Mouse (Mus musculus): ENCODE results near the gene Scfd2. TPM values are rescaled to one million over a fixed set of nuclear protein-coding genes. Genes with fewer than 3 reads are reported as not detected.

The Scfd2 gene
- polyA plus RNA-seq, 1 experiment, result 22.7 TPM

DNA sequence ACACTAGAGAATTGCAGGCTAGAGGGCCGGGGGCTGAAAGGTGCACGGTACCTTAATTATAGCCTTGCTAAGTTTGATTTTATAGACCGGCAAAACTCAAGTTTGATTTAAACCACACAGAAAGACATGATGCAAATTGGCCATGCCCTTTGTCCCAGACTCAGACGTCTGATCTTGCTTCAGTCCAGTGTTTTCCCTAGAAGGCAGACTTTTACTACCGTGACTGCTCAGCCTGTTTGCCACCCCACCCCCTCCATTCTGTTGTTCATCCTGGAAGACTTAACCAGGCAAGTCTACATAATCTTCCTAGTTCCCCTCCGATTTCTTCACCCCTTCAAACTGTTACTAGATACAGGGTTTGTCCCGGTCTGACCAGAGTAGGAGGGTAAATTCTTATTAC is 337.9 kb downstream of the Scfd2 start:
- TF ChIP-seq POLR2A (IDR thresholded peaks at IDR 0.05; ENCODE audit: extremely low read depth, insufficient read depth, low read length), result no peak
- no peak for TF ChIP-seq CTCF (IDR thresholded peaks at IDR 0.05; ENCODE audit: extremely low read depth, insufficient read depth, low read length)
- Histone ChIP-seq H3K27ac (ENCODE audit: insufficient read depth, low read length) (no peak overlapping the region), H3K4me1 (ENCODE audit: control insufficient read depth, insufficient read depth, low read length) (peaks cover 8% of the 10 kb centered on the region; the same call in 1 of the 2 replicates), H3K4me3 (ENCODE audit: insufficient read depth, low read length) (no peak overlapping the region)

GRCm38 (mm10) chr5:74193008-74193407 is 338.6 kb downstream of the Scfd2 start:
- H3K4me1 ChIP-seq (ENCODE audit: control insufficient read depth, insufficient read depth, low read length), result peaks cover 9% of the 10 kb centered on the region; the same call in 1 of the 2 replicates
- no peak for TF ChIP-seq POLR2A (IDR thresholded peaks at IDR 0.05; ENCODE audit: extremely low read depth, insufficient read depth, low read length)
- TF ChIP-seq CTCF (IDR thresholded peaks at IDR 0.05; ENCODE audit: extremely low read depth, insufficient read depth, low read length), result no peak
- no peak overlapping the region for H3K27ac ChIP-seq (ENCODE audit: insufficient read depth, low read length)
- H3K4me3 ChIP-seq (ENCODE audit: insufficient read depth, low read length), result no peak overlapping the region

DNA sequence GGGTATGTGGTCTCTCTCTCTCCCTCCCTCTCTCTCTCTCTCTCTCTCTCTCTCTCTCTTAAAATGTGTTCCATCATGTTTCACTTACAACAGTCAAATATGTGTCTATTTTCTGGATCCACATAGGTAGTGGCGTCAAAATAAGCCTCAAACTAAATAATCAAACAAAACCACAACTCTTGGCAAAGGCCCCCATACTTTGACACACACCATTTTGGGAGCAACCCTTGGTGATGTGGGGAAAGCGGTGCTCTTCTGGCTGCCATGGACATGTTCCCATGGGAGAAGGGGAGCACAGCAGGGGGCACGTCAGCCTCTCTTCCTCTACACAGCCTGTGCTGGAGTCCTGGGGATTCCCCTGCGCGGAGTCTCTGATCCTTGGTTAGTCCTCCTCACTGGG is 340.6 kb downstream of the Scfd2 start:
- H3K27ac ChIP-seq (ENCODE audit: insufficient read depth, low read length), result no peak overlapping the region
- peaks cover 9% of the 10 kb centered on the region; the same call in 1 of the 2 replicates for H3K4me1 ChIP-seq (ENCODE audit: control insufficient read depth, insufficient read depth, low read length)
- TF ChIP-seq POLR2A (IDR thresholded peaks at IDR 0.05; ENCODE audit: extremely low read depth, insufficient read depth, low read length), result no peak
- no peak for TF ChIP-seq CTCF (IDR thresholded peaks at IDR 0.05; ENCODE audit: extremely low read depth, insufficient read depth, low read length)
- no peak overlapping the region for H3K4me3 ChIP-seq (ENCODE audit: insufficient read depth, low read length)

GRCm38 (mm10) chr5:74190161-74190491 is 341.4 kb downstream of the Scfd2 start:
- 0 out of 2 replicates have a peak overlapping the region, but pooled peaks have one; percentile 2 for H3K4me3 ChIP-seq (ENCODE audit: insufficient read depth, low read length)
- H3K4me1 ChIP-seq (ENCODE audit: control insufficient read depth, insufficient read depth, low read length), result peaks cover 9% of the 10 kb centered on the region; the same call in 1 of the 2 replicates
- no peak for TF ChIP-seq POLR2A (IDR thresholded peaks at IDR 0.05; ENCODE audit: extremely low read depth, insufficient read depth, low read length)
- no peak for TF ChIP-seq CTCF (IDR thresholded peaks at IDR 0.05; ENCODE audit: extremely low read depth, insufficient read depth, low read length)
- H3K27ac ChIP-seq (ENCODE audit: insufficient read depth, low read length), result peak overlapping the region; percentile 71

DNA sequence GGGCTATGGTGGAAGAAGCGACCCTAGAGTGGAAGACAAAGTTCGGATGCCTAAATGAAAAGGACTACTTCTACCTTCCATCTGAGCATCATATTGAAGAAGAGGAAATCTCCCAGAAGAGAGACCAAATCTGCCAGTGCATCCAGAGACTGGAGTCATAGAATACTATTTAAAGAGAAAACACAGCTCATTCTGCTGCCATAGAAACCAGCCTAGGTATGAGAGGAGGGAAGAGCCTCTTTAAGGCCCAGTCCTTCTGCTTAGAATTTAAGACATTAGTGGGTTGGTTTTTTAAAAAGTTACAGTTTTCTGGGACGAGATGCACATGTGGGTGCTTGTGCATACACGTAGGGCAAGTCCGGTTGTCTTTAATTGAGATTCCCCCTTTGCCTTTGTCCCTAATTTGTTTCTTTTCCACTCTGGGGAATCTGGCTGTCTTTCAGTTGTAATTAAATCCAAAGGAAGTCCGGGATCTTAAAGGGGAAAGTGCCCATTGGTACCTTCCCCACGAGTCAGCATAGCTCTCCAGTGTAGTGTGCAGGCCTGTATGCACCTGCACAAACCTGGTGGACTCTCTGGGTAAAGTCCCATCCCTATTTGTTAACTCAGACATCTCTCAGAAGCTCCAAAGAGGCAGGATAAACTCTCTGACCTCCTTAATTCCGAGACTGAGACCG is 341.9 kb downstream of the Scfd2 start:
- H3K4me3 ChIP-seq (ENCODE audit: insufficient read depth, low read length), result 0 out of 2 replicates have a peak overlapping the region, but pooled peaks have one; percentile 2
- H3K27ac ChIP-seq (ENCODE audit: insufficient read depth, low read length), result peak overlapping the region; percentile 71
- 0 out of 2 replicates have a peak, but pooled peaks have one; percentile 4 for TF ChIP-seq POLR2A (IDR thresholded peaks at IDR 0.05; ENCODE audit: extremely low read depth, insufficient read depth, low read length)
- TF ChIP-seq CTCF (IDR thresholded peaks at IDR 0.05; ENCODE audit: extremely low read depth, insufficient read depth, low read length), result no peak
- peaks cover 9% of the 10 kb centered on the region; the same call in 1 of the 2 replicates for H3K4me1 ChIP-seq (ENCODE audit: control insufficient read depth, insufficient read depth, low read length)

DNA sequence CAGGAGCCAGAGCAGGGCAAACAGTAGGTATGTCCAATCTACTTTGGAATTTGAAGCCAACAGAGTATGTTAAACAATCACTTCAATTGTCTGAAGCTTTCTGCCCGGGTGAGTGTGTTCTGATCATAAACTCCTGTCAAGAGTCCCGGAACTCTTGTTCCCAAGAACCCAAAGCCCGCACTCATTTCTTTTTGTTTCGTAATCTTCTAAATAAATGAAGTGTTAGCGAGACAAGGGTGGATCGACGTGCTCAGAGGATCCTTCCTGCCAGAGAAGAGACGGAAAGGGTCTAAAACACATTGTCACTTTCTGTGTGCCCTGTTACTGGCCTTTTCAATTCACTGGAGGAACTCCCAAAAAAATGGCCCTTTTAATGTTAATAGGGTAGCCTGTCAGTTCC is 342.7 kb downstream of the Scfd2 start:
- H3K27ac ChIP-seq (ENCODE audit: insufficient read depth, low read length), result peak overlapping the region; percentile 68; the same call in 1 of the 2 replicates
- peaks cover 9% of the 10 kb centered on the region; the same call in 1 of the 2 replicates for H3K4me1 ChIP-seq (ENCODE audit: control insufficient read depth, insufficient read depth, low read length)
- no peak for TF ChIP-seq POLR2A (IDR thresholded peaks at IDR 0.05; ENCODE audit: extremely low read depth, insufficient read depth, low read length)
- no peak for TF ChIP-seq CTCF (IDR thresholded peaks at IDR 0.05; ENCODE audit: extremely low read depth, insufficient read depth, low read length)
- H3K4me3 ChIP-seq (ENCODE audit: insufficient read depth, low read length), result no peak overlapping the region

DNA sequence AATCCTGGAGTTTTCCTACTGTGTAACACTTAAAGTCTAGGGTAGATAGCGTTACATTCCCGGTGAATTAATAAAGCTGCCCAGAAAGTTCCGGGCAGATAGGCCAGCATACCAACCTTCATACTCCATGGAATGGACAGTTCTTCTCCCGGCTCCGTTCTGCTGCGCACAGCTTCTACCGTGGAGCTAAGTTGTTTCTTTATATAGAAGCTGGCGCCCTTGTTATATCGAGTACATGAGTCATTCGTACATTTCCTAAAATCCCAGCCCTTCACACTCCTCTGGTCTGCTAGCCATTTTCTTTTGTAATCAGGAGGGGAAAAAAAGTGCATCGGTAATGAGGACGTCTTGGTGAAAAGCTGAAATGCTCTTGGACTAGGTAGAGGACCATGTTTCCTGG is 343.5 kb downstream of the Scfd2 start:
- Histone ChIP-seq H3K27ac (ENCODE audit: insufficient read depth, low read length) (0 out of 2 replicates have a peak overlapping the region, but pooled peaks have one; percentile 38), H3K4me3 (ENCODE audit: insufficient read depth, low read length) (no peak overlapping the region), H3K4me1 (ENCODE audit: control insufficient read depth, insufficient read depth, low read length) (peaks cover 8% of the 10 kb centered on the region; the same call in 1 of the 2 replicates)
- TF ChIP-seq CTCF (IDR thresholded peaks at IDR 0.05; ENCODE audit: extremely low read depth, insufficient read depth, low read length) (no peak), POLR2A (IDR thresholded peaks at IDR 0.05; ENCODE audit: extremely low read depth, insufficient read depth, low read length) (no peak)

DNA sequence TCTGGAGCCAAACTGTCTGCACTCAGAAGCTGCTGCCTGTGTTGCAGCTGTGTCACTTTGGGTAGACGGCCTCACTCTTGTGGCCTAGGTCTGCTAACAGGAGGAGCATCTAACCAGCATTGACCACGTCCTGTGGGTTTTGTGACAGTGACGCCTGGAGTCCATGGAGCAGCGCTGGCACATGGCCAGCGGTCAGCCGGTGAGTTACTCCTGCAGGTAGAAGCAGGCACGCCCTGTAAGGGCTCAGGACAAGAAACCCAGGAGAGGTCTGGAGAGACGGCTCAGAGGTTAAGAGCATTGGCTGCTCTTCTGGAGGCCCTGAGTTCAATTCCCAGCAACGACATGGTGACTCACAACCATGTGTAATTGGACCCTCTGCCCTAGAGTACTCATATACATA is 347.0 kb downstream of the Scfd2 start:
- Histone ChIP-seq H3K4me3 (ENCODE audit: insufficient read depth, low read length) (no peak overlapping the region), H3K4me1 (ENCODE audit: control insufficient read depth, insufficient read depth, low read length) (peaks cover 6% of the 10 kb centered on the region; the same call in 1 of the 2 replicates), H3K27ac (ENCODE audit: insufficient read depth, low read length) (no peak overlapping the region)
- TF ChIP-seq POLR2A (IDR thresholded peaks at IDR 0.05; ENCODE audit: extremely low read depth, insufficient read depth, low read length), result no peak

DNA sequence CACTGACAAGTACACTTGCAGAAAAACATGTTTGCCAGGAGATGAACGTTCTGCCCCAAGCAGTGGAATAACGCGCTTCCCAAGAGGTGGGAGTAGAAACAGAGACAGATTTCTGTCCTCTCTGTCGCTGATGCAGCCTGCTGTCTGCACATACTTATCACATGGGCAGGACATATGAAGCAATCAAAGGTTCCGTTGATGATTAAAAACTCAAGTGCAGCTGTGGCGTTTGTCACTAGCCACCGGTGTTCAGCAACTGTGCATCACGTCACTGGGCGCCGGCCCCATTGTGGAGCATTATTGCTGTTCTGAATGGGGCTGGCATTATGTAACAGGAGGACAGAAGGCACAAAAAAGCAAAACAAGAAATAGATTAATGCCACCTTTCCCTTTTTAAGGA is 348.4 kb downstream of the Scfd2 start:
- no peak overlapping the region for H3K4me3 ChIP-seq (ENCODE audit: insufficient read depth, low read length)

GRCm38 (mm10) chr5:74180216-74180615 is 351.3 kb downstream of the Scfd2 start:
- TF ChIP-seq CTCF (IDR thresholded peaks at IDR 0.05; ENCODE audit: extremely low read depth, insufficient read depth, low read length) (no peak), POLR2A (IDR thresholded peaks at IDR 0.05; ENCODE audit: extremely low read depth, insufficient read depth, low read length) (no peak)
- Histone ChIP-seq H3K4me3 (ENCODE audit: insufficient read depth, low read length) (no peak overlapping the region), H3K27ac (ENCODE audit: insufficient read depth, low read length) (no peak overlapping the region), H3K4me1 (ENCODE audit: control insufficient read depth, insufficient read depth, low read length) (no peaks in the 10 kb centered on the region)

More for the DNA sequence above, 348.4 kb downstream of the Scfd2 start:
- Histone ChIP-seq H3K4me1 (ENCODE audit: control insufficient read depth, insufficient read depth, low read length) (no peaks in the 10 kb centered on the region), H3K27ac (ENCODE audit: insufficient read depth, low read length) (no peak overlapping the region)
- TF ChIP-seq POLR2A (IDR thresholded peaks at IDR 0.05; ENCODE audit: extremely low read depth, insufficient read depth, low read length) (no peak), CTCF (IDR thresholded peaks at IDR 0.05; ENCODE audit: extremely low read depth, insufficient read depth, low read length) (no peak)
